Mouse (Mus musculus) liver, embryonic 14.5 days (tissue): ENCODE measurements around the gene Brap.

Source experiments
- CTCF ChIP-seq: IDR thresholded peaks from 2 replicates; pipeline ENCODE4 v1.5.1; 2016; ENCODE audit warnings: antibody characterized with exemption, low read depth, control low read depth
- EP300 ChIP-seq: IDR thresholded peaks from 2 replicates; pipeline ENCODE4 v1.6.1; 2016; ENCODE audit warnings: antibody characterized with exemption, low read depth

GRCm38 (mm10) chr5:121621102-121621501 lies 39.3 kb upstream of the Brap start:
- TF ChIP-seq CTCF (no peak), EP300 (no peak)
